In the genomic region with DNA sequence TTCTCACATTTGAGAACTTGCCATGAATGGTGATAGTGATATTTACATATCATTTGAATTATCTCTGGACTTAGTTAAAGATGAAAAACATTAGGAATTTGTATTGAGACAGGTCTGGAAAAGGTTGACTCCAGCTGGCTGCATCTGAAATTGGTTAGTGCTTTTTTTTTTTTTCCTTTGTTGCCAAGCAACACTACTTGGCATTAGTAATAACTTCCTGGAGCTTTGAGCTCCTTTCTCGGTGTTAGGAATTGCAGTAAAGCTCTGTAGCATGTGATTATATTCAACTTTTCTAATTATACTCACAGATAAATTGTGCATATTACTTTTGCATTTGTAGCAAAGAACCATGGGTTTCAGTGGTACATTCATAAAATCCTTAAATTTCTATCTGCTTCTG, we compare ENCODE assay signal across 15 mouse cellular contexts.
A peak's percentile ranks its signal among the peaks of the same experiment; 100 is the strongest.
DNase-seq lines count a peak whose midpoint lies in the region.
"Had no signal": no experiment of that assay in that cellular context is flagged by ENCODE, and none has a peak within 500 bp of the region (broad histone marks: within the 10 kb centered on the region; RNA-seq: fewer than 3 reads in every experiment).

No protein-coding gene starts in this region.

- H3K27me3 ChIP-seq in limb, embryonic 10.5 days (ENCODE audit: low read depth, poor library complexity, severe bottlenecking), result no peaks in the 10 kb centered on the region
- H3K27me3 ChIP-seq: heart, embryonic 13.5 days; megakaryocyte, embryonic 14.5 days had no signal

- H3K27ac ChIP-seq in limb, embryonic 10.5 days, result peak overlapping the region; percentile 75
- H3K27ac ChIP-seq: heart, embryonic 13.5 days; stomach, postnatal 0 days had no signal

- 24% methylated on average over 1 of the region's 1 CpGs for WGBS in limb, embryonic 10.5 days

- no peak overlapping the region for H3K4me3 ChIP-seq in limb, embryonic 10.5 days
- H3K4me3 ChIP-seq: erythroblast, embryonic 14.5 days; heart, embryonic 13.5 days; megakaryocyte, embryonic 14.5 days had no signal

- no peaks in the 10 kb centered on the region for H3K9me3 ChIP-seq in limb, embryonic 10.5 days (replicated peaks)
- H3K9me3 ChIP-seq: heart, embryonic 13.5 days had no signal

- DNase-seq in embryo, embryonic 10.5 days (ENCODE audit: low spot score), result peak; percentile 50
- no peak for DNase-seq in embryo, embryonic 9.5 days (ENCODE audit: extremely low spot score)
- DNase-seq in kidney, adult 9 months, result peak; percentile 12
- no peak for DNase-seq in kidney, adult 11 months
- peak; percentile 22 for DNase-seq in 3T3-L1 (ENCODE audit: low read depth, low spot score)
- peak; percentile 45 for DNase-seq in limb, embryonic 10.5 days (ENCODE audit: low spot score)
- DNase-seq in cerebellum, adult 9-10 months, result no peak
- no peak for DNase-seq in heart, adult 11 months
- DNase-seq: cerebellum, adult 11-12 months; heart, postnatal 4 days; thymus, postnatal 36 days had no signal

- peaks cover 23% of the 10 kb centered on the region for H3K4me1 ChIP-seq in limb, embryonic 10.5 days
- H3K4me1 ChIP-seq: megakaryocyte, embryonic 14.5 days had no signal

- H3K36me3 ChIP-seq in limb, embryonic 10.5 days, result peaks cover 17% of the 10 kb centered on the region
- H3K36me3 ChIP-seq: heart, embryonic 13.5 days had no signal

Comparison
In these comparisons a context has a peak if more than half of its experiments do, and no peak if none do; other contexts are left out.
1. DNase-seq: peak in embryo, embryonic 10.5 days (single experiment), kidney, adult 9 months (single experiment), 3T3-L1 (single experiment) and limb, embryonic 10.5 days (single experiment); none in embryo, embryonic 9.5 days (single experiment), kidney, adult 11 months (single experiment), cerebellum, adult 9-10 months (single experiment) and heart, adult 11 months (single experiment).